Mouse (Mus musculus) intestine, embryonic 16.5 days (tissue): Measurements from ENCODE around the gene Rora. TPM values are rescaled to one million over a fixed set of nuclear protein-coding genes. Genes with fewer than 3 reads are reported as not detected.

Source experiments
- ATAC-seq: fragments of 200-750 bp; cut with Nextera tagmentation; 2 replicates; pipeline ENCODE4 v1.8.0; 2017; ENCODE audit warnings: moderate TSS enrichment, moderate library complexity
- H3K27ac ChIP-seq: fragments of 300-500 bp; sonication (generic); 2 replicates; pipeline ENCODE4 v1.5.1; 2014; ENCODE audit warnings: mild to moderate bottlenecking, low read length
- H3K27me3 ChIP-seq: fragments of 300-500 bp; sonication (generic); replicated peaks from 2 replicates; pipeline ENCODE4 v1.6.1; 2014; ENCODE audit warnings: low read length, control low read depth, mixed read lengths; ENCODE audit not compliant: control insufficient read depth, insufficient read depth
- H3K36me3 ChIP-seq: fragments of 300-500 bp; sonication (generic); 2 replicates; pipeline ENCODE4 v1.6.1; 2014; ENCODE audit warnings: low read length, control low read depth; ENCODE audit not compliant: control insufficient read depth, insufficient read depth
- H3K4me1 ChIP-seq: fragments of 300-500 bp; sonication (generic); 2 replicates; pipeline ENCODE4 v1.6.1; 2014; ENCODE audit warnings: low read length, control low read depth, mixed read lengths; ENCODE audit not compliant: control insufficient read depth, insufficient read depth
- H3K4me2 ChIP-seq: fragments of 300-500 bp; sonication (generic); 2 replicates; pipeline ENCODE4 v1.6.1; 2014; ENCODE audit warnings: low read depth, low read length, control low read depth
- H3K4me3 ChIP-seq: fragments of 300-500 bp; sonication (generic); 2 replicates; pipeline ENCODE4 v1.5.1; 2014; ENCODE audit warnings: mild to moderate bottlenecking, low read length
- H3K9ac ChIP-seq: fragments of 300-500 bp; sonication (generic); 2 replicates; pipeline ENCODE4 v1.6.1; 2014; ENCODE audit warnings: low read depth, low read length
- H3K9me3 ChIP-seq: fragments of 300-500 bp; sonication (generic); 2 replicates; pipeline ENCODE4 v1.6.1; 2016; ENCODE audit warnings: low read length, control low read depth; ENCODE audit not compliant: control insufficient read depth
- WGBS: fragments of 180-500 bp; shearing (Covaris S2); extraction: QIAGEN DNeasy Blood & Tissue Kit; methylation state at CpG from one replicate; pipeline ENCODE4 v1.1.7; 2014; 5-methylcytosine and 5-hydroxymethylcytosine counted together
- polyA plus RNA-seq: library from polyadenylated mRNA; unstranded; fragments of >200 nt; fragmentation: Nextera tagmentation; extraction: Ambion mirVana; gene quantifications from 2 replicates; pipeline ENCODE4 v1.2.1, GENCODE M21; 2015

Gene Rora
- polyA plus RNA-seq, 1 experiment from 2014 or later: 4.5 TPM

- Histone ChIP-seq H3K9me3 (no peaks in the 10 kb centered on the region), H3K4me1 (peaks cover 11% of the 10 kb centered on the region; the same call in 1 of the 2 replicates), H3K4me2 (no peak overlapping the region), H3K27me3 (no peaks in the 10 kb centered on the region), H3K9ac (no peak overlapping the region), H3K27ac (no peak overlapping the region), H3K36me3 (no peaks in the 10 kb centered on the region), H3K4me3 (no peak overlapping the region)
- ATAC-seq: no peak
- WGBS: 77% methylated on average over 3 of the region's 3 CpGs
These were observed 523.4 kb downstream of the Rora start for GRCm38 (mm10) chr9:69176988-69177387.

- peaks cover 10% of the 10 kb centered on the region; the same call in 1 of the 2 replicates for H3K4me1 ChIP-seq
- no peaks in the 10 kb centered on the region for H3K27me3 ChIP-seq
- no peaks in the 10 kb centered on the region for H3K36me3 ChIP-seq
- 79% methylated on average over 8 of the region's 8 CpGs for WGBS
- H3K4me2 ChIP-seq: no peak overlapping the region
- no peaks in the 10 kb centered on the region for H3K9me3 ChIP-seq
- ATAC-seq: peak; percentile 83
- no peak overlapping the region for H3K9ac ChIP-seq
- H3K27ac ChIP-seq: no peak overlapping the region
- H3K4me3 ChIP-seq: no peak overlapping the region
These were observed 525.6 kb downstream of the Rora start for GRCm38 (mm10) chr9:69179224-69179623.

- H3K4me1 ChIP-seq: peaks cover 7% of the 10 kb centered on the region; the same call in 1 of the 2 replicates
- no peak overlapping the region for H3K9ac ChIP-seq
- 26% methylated on average over 3 of the region's 3 CpGs for WGBS
- ATAC-seq: peak; percentile 49
- 0 out of 2 replicates have a peak overlapping the region, but pooled peaks have one; percentile 17 for H3K27ac ChIP-seq
- H3K4me3 ChIP-seq: no peak overlapping the region
- no peaks in the 10 kb centered on the region for H3K36me3 ChIP-seq
- no peaks in the 10 kb centered on the region for H3K9me3 ChIP-seq
- H3K27me3 ChIP-seq: no peaks in the 10 kb centered on the region
- no peak overlapping the region for H3K4me2 ChIP-seq
These were observed 527.4 kb downstream of the Rora start for GRCm38 (mm10) chr9:69180961-69181360.

DNA sequence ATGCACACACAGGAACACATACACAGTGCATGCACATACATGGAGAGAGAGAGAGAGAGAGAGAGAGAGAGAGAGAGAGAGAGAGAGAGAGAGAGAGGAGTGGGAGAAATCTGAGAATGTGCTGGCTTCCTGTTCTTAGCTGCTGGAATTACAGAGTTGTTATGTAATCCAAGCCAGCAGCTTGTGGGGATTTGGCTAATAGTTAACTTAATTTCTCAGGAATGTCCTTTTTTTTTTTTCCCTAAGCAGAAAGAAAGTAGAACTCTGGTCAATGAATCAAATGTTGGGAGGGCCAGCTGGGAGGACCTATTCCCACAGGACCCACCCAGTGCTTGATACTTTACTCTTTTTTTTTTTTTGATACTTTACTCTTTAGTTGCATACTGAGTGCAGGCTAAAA lies 527.8 kb downstream of the Rora start:
- H3K27ac ChIP-seq: no peak overlapping the region
- ATAC-seq: peak; percentile 74
- H3K4me3 ChIP-seq: no peak overlapping the region
- no peak overlapping the region for H3K4me2 ChIP-seq
- H3K4me1 ChIP-seq: peaks cover 7% of the 10 kb centered on the region; the same call in 1 of the 2 replicates
- H3K9ac ChIP-seq: no peak overlapping the region
- no peaks in the 10 kb centered on the region for H3K9me3 ChIP-seq
- no peaks in the 10 kb centered on the region for H3K27me3 ChIP-seq
- H3K36me3 ChIP-seq: no peaks in the 10 kb centered on the region

GRCm38 (mm10) chr9:69183888-69184287 lies 530.3 kb downstream of the Rora start:
- ATAC-seq: no peak
- H3K4me1 ChIP-seq: peaks cover 7% of the 10 kb centered on the region; the same call in 1 of the 2 replicates
- WGBS: 77% methylated on average over 4 of the region's 4 CpGs
- no peak overlapping the region for H3K4me2 ChIP-seq
- no peak overlapping the region for H3K4me3 ChIP-seq
- H3K27me3 ChIP-seq: no peaks in the 10 kb centered on the region
- no peak overlapping the region for H3K27ac ChIP-seq
- H3K36me3 ChIP-seq: no peaks in the 10 kb centered on the region
- H3K9ac ChIP-seq: no peak overlapping the region
- H3K9me3 ChIP-seq: no peaks in the 10 kb centered on the region

- WGBS: 14% methylated on average over 1 of the region's 1 CpGs
- Histone ChIP-seq H3K9ac (no peak overlapping the region), H3K36me3 (no peaks in the 10 kb centered on the region), H3K27ac (no peak overlapping the region), H3K4me2 (no peak overlapping the region), H3K4me3 (no peak overlapping the region), H3K27me3 (no peaks in the 10 kb centered on the region), H3K4me1 (no peaks in the 10 kb centered on the region), H3K9me3 (no peaks in the 10 kb centered on the region)
- ATAC-seq: no peak
These were observed 537.1 kb downstream of the Rora start for GRCm38 (mm10) chr9:69190726-69191125.

- H3K4me3 ChIP-seq: no peak overlapping the region
- no peak for ATAC-seq
- no peaks in the 10 kb centered on the region for H3K27me3 ChIP-seq
- no peaks in the 10 kb centered on the region for H3K9me3 ChIP-seq
- no peak overlapping the region for H3K27ac ChIP-seq
- no peaks in the 10 kb centered on the region for H3K36me3 ChIP-seq
- WGBS: 89% methylated on average over 8 of the region's 8 CpGs
- no peak overlapping the region for H3K9ac ChIP-seq
- H3K4me2 ChIP-seq: no peak overlapping the region
- H3K4me1 ChIP-seq: no peaks in the 10 kb centered on the region
These were observed 538.9 kb downstream of the Rora start for GRCm38 (mm10) chr9:69192446-69192845.

- no peaks in the 10 kb centered on the region for H3K27me3 ChIP-seq
- no peaks in the 10 kb centered on the region for H3K4me1 ChIP-seq
- no peak overlapping the region for H3K4me2 ChIP-seq
- H3K4me3 ChIP-seq: no peak overlapping the region
- H3K27ac ChIP-seq: no peak overlapping the region
- no peaks in the 10 kb centered on the region for H3K36me3 ChIP-seq
- no peak overlapping the region for H3K9ac ChIP-seq
- H3K9me3 ChIP-seq: no peaks in the 10 kb centered on the region
- no peak for ATAC-seq
- WGBS: 74% methylated on average over 13 of the region's 13 CpGs
These were observed 541.3 kb downstream of the Rora start for GRCm38 (mm10) chr9:69194638-69195605.

GRCm38 (mm10) chr9:69213796-69214195 lies 560.2 kb downstream of the Rora start:
- Histone ChIP-seq H3K27ac (no peak overlapping the region), H3K9me3 (no peaks in the 10 kb centered on the region), H3K4me3 (no peak overlapping the region), H3K36me3 (no peaks in the 10 kb centered on the region), H3K27me3 (no peaks in the 10 kb centered on the region), H3K4me2 (no peak overlapping the region), H3K4me1 (0 out of 2 replicates have a peak, but pooled peaks cover 2% of the 10 kb centered on the region), H3K9ac (no peak overlapping the region)
- 52% methylated on average over 5 of the region's 5 CpGs for WGBS
- ATAC-seq: no peak
